Mouse (Mus musculus) gonadal fat pad, adult 2 months (tissue): Measurements from ENCODE around the gene Scgb1b27. TPM values are rescaled to one million over a fixed set of nuclear protein-coding genes. Genes with fewer than 3 reads are reported as not detected.
A peak's percentile ranks its signal among the peaks of the same experiment; 100 is the strongest.
"Not testable (repeated sequence)": the region's sequence is repeated elsewhere in the genome, so short reads cannot be mapped to it uniquely, and the experiment has no call there.

Experiments
- DNase-seq: peaks from one replicate; pipeline ENCODE4 v3.0.0-alpha.2; 2012; ENCODE audit warnings: low read depth
- polyA plus RNA-seq: library from polyadenylated mRNA; depleted of rRNA; stranded (reverse); fragments of >200 nt; gene quantifications from 2 replicates; pipeline ENCODE4 v1.2.3, GENCODE M21; 2012; rRNA removed

The Scgb1b27 gene
- not detected in 2 replicates for polyA plus RNA-seq

GRCm38 (mm10) chr7:34021183-34021582 is at the start of gene Scgb1b27:
Gene Scgb1b27 (plus strand): TSS chr7:34021483.
- DNase-seq: not testable (repeated sequence)

- DNase-seq: not testable (repeated sequence)
Measured at GRCm38 (mm10) chr7:33982281-33982680, 39.0 kb upstream of the Scgb1b27 start.

GRCm38 (mm10) chr7:34013842-34014241 is 7.4 kb upstream of the Scgb1b27 start, which contains the start of gene Scgb2b27:
Gene Scgb2b27 (minus strand): TSS chr7:34013942.
- peak; percentile 17 for DNase-seq

- DNase-seq: no peak
Measured at GRCm38 (mm10) chr7:34025641-34026040, 4.4 kb downstream of the Scgb1b27 start.

GRCm38 (mm10) chr7:34027202-34027601 is 5.9 kb downstream of the Scgb1b27 start:
- DNase-seq: not testable (repeated sequence)

GRCm38 (mm10) chr7:34030026-34030425 is 8.7 kb downstream of the Scgb1b27 start:
- DNase-seq: no peak

- not testable (repeated sequence) for DNase-seq
Measured at GRCm38 (mm10) chr7:34034579-34034978, 13.3 kb downstream of the Scgb1b27 start.

- not testable (repeated sequence) for DNase-seq
Measured at GRCm38 (mm10) chr7:34036076-34036815, 15.0 kb downstream of the Scgb1b27 start.

- DNase-seq: not testable (repeated sequence)
Measured at GRCm38 (mm10) chr7:34068132-34068531, 46.8 kb downstream of the Scgb1b27 start.

Other genes with a start within 250 kb of the Scgb1b27 start
- not detected in 2 replicates for gene Scgb2b26, start 76.4 kb upstream of the Scgb1b27 start, polyA plus RNA-seq
- gene Scgb2b27, start 7.5 kb upstream of the Scgb1b27 start, polyA plus RNA-seq: not detected in 2 replicates
- not detected in 2 replicates for gene Scgb1b30, start 73.9 kb downstream of the Scgb1b27 start, polyA plus RNA-seq
- 20.1 and 22.8 TPM in 2 replicates for gene Wtip, start 111.8 kb downstream of the Scgb1b27 start, polyA plus RNA-seq
- 57.4 and 57.5 TPM in 2 replicates for gene Uba2, start 148.1 kb downstream of the Scgb1b27 start, polyA plus RNA-seq
- 23.9 and 29.4 TPM in 2 replicates for gene Pdcd2l, start 175.2 kb downstream of the Scgb1b27 start, polyA plus RNA-seq
- gene Gpi1, start 208.9 kb downstream of the Scgb1b27 start, polyA plus RNA-seq: 269 and 270 TPM in 2 replicates
- not detected in 2 replicates for gene Gm6096, start 229.6 kb downstream of the Scgb1b27 start, polyA plus RNA-seq